Mouse (Mus musculus) lung, adult 2 months (tissue): ENCODE measurements at regions not wholly inside any gene's neighbourhood (a gene's known extent, or its start where the extent isn't known, plus 50 kb on each side); places are given as distances from the start of the nearest gene placed in this dataset.

Experiments
- CTCF ChIP-seq: fragments of 200-500 bp; IDR thresholded peaks from 2 replicates; pipeline ENCODE4 v1.5.1; 2011; ENCODE audit warnings: mild to moderate bottlenecking, low read length, control low read depth; ENCODE audit not compliant: insufficient read depth
- POLR2A ChIP-seq: fragments of 200-500 bp; IDR thresholded peaks from 2 replicates; pipeline ENCODE4 v1.6.1; 2011; ENCODE audit warnings: low read depth, mild to moderate bottlenecking, control low read depth, low read length, borderline replicate concordance; ENCODE audit errors: extremely low read depth

- no peak for TF ChIP-seq CTCF
- no peak for TF ChIP-seq POLR2A
Observed at GRCm38 (mm10) chr9:47363086-47363485, 166.9 kb upstream of the Cadm1 start.
